11 mouse cellular contexts compared by ENCODE assay signal in genomic region chr11:119933142-119933541, GRCm38 (mm10). TPM values are rescaled to one million over a fixed set of nuclear protein-coding genes. Genes with fewer than 3 reads are reported as not detected.
DNase-seq lines count a peak whose midpoint lies in the region; ATAC-seq and TF ChIP-seq lines count a peak whose summit lies in the region.
"Had no signal": no experiment of that assay in that cellular context is flagged by ENCODE, and none has a peak within 500 bp of the region (broad histone marks: within the 10 kb centered on the region; RNA-seq: fewer than 3 reads in every experiment).

No protein-coding gene starts in this region.

- no peak overlapping the region for H3K4me2 ChIP-seq in stomach, embryonic 16.5 days (ENCODE audit: low read depth, low read length)
- H3K4me2 ChIP-seq in stomach, postnatal 0 days (replicated peaks; ENCODE audit: low read depth) = no peak overlapping the region

- H3K9ac ChIP-seq in stomach, embryonic 16.5 days (ENCODE audit: low read length) = 0 out of 2 replicates have a peak overlapping the region, but pooled peaks have one; percentile 5
- no peak overlapping the region for H3K9ac ChIP-seq in stomach, postnatal 0 days (ENCODE audit: low read length)
- H3K9ac ChIP-seq: liver, embryonic 14.5 days had no signal

- H3K27me3 ChIP-seq in stomach, embryonic 16.5 days (ENCODE audit: control insufficient read depth, insufficient read depth, low read length) = no peaks in the 10 kb centered on the region
- H3K27me3 ChIP-seq in stomach, postnatal 0 days (ENCODE audit: control insufficient read depth, insufficient read depth, low read length) = no peaks in the 10 kb centered on the region

- 60% methylated on average over 4 of the region's 4 CpGs for WGBS in stomach, embryonic 16.5 days
- WGBS in stomach, postnatal 0 days = 43% methylated on average over 4 of the region's 4 CpGs

- no peaks in the 10 kb centered on the region for H3K36me3 ChIP-seq in stomach, embryonic 16.5 days (ENCODE audit: control insufficient read depth, insufficient read depth, low read length)
- no peaks in the 10 kb centered on the region for H3K36me3 ChIP-seq in stomach, postnatal 0 days (ENCODE audit: control insufficient read depth, insufficient read depth, low read length)

- no peak overlapping the region for H3K27ac ChIP-seq in stomach, embryonic 16.5 days (ENCODE audit: low read length)
- no peak overlapping the region for H3K27ac ChIP-seq in stomach, postnatal 0 days (replicated peaks)
- H3K27ac ChIP-seq: liver, embryonic 14.5 days had no signal

- no peak for TF ChIP-seq EP300 in stomach, postnatal 0 days (optimal IDR thresholded peaks at IDR 0.05)

- no peak for TF ChIP-seq CTCF in stomach, postnatal 0 days (IDR thresholded peaks at IDR 0.05; ENCODE audit: low read depth)

- no peak overlapping the region for H3K4me3 ChIP-seq in stomach, embryonic 16.5 days (replicated peaks; ENCODE audit: low read length)
- no peak overlapping the region for H3K4me3 ChIP-seq in stomach, postnatal 0 days (ENCODE audit: low read depth, low read length)
- H3K4me3 ChIP-seq: erythroblast, embryonic 14.5 days had no signal

- no peaks in the 10 kb centered on the region for H3K9me3 ChIP-seq in stomach, embryonic 16.5 days (replicated peaks; ENCODE audit: control insufficient read depth, low read length)
- no peaks in the 10 kb centered on the region for H3K9me3 ChIP-seq in stomach, postnatal 0 days (ENCODE audit: control insufficient read depth, low read length)

- intact Hi-C loops in heart, postnatal 10 days (cut with DNase I) = no loop called here
- intact Hi-C loops in left cerebral cortex, postnatal 25 days (cut with DNase I) = no loop called here

- ATAC-seq in stomach, embryonic 16.5 days (ENCODE audit: insufficient read depth, low FRiP score) = no peak
- no peak for ATAC-seq in stomach, postnatal 0 days (ENCODE audit: low FRiP score, low TSS enrichment)

- peak; percentile 59 to 73 for DNase-seq in adrenal gland, postnatal 36 days
- DNase-seq in adrenal gland, postnatal 10 days = no peak
- DNase-seq in stomach, postnatal 0 days (ENCODE audit: low spot score) = no peak
- peak; percentile 41 to 55 for DNase-seq in heart, postnatal 10 days
- DNase-seq in spleen, adult 18-20 months = no peak
- DNase-seq in left cerebral cortex, postnatal 25 days (ENCODE audit: low spot score in 2 of 2) = no peak
- DNase-seq in ovary, adult 18-20 months (ENCODE audit: low spot score) = no peak
- DNase-seq: cerebellum, adult 18-20 months had no signal

- peaks cover 26% of the 10 kb centered on the region for H3K4me1 ChIP-seq in stomach, embryonic 16.5 days (ENCODE audit: control insufficient read depth, insufficient read depth, low read length)
- peaks cover 9% of the 10 kb centered on the region for H3K4me1 ChIP-seq in stomach, postnatal 0 days (replicated peaks; ENCODE audit: control insufficient read depth, insufficient read depth)

RNA-seq across cellular contexts. Expression of gene Baiap2, which starts 9.4 kb away (rescaled TPM):
- 10 to 100 TPM; 11.3 to 24.0 TPM for total RNA-seq in adrenal gland, postnatal 36 days (2021)
- total RNA-seq in adrenal gland, postnatal 10 days (2021) = 10 to 100 TPM; 18.9 to 21.3 TPM
- 41.4 and 52.6 TPM in 2 replicates for polyA plus RNA-seq in stomach, embryonic 16.5 days (2015; fragmentation: Nextera tagmentation; extraction: Ambion mirVana)
- 35.1 and 39.2 TPM in 2 replicates for polyA plus RNA-seq in stomach, postnatal 0 days (2015; fragmentation: Nextera tagmentation; extraction: Ambion mirVana)
- 10 to 100 TPM in 1 of 2 experiments, 1 to 10 TPM in 1; 6.9 to 12.7 TPM for total RNA-seq in heart, postnatal 10 days (2021)
- total RNA-seq in left cerebral cortex, postnatal 25 days (2021) = 100 to 1,000 TPM; 259 to 273 TPM

RNA-seq across cellular contexts. Expression of gene Chmp6, which starts 19.9 kb away (rescaled TPM):
- 10 to 100 TPM; 31.9 to 37.6 TPM for total RNA-seq in adrenal gland, postnatal 36 days (2021)
- total RNA-seq in adrenal gland, postnatal 10 days (2021) = 10 to 100 TPM; 34.7 to 40.0 TPM
- polyA plus RNA-seq in stomach, embryonic 16.5 days (2015; fragmentation: Nextera tagmentation; extraction: Ambion mirVana) = 80.1 and 82.0 TPM in 2 replicates
- 84.5 and 85.3 TPM in 2 replicates for polyA plus RNA-seq in stomach, postnatal 0 days (2015; fragmentation: Nextera tagmentation; extraction: Ambion mirVana)
- total RNA-seq in heart, postnatal 10 days (2021) = 10 to 100 TPM; 36.2 to 36.3 TPM
- total RNA-seq in left cerebral cortex, postnatal 25 days (2021) = 10 to 100 TPM; 44.8 to 47.8 TPM

Comparison
In these comparisons a context has a peak if more than half of its experiments do, and no peak if none do; other contexts are left out.
1. DNase-seq: peak in adrenal gland, postnatal 36 days (2 of 2) and heart, postnatal 10 days (2 of 2); none in adrenal gland, postnatal 10 days (single experiment), stomach, postnatal 0 days (single experiment), spleen, adult 18-20 months (0 of 2), left cerebral cortex, postnatal 25 days (0 of 2) and ovary, adult 18-20 months (single experiment).
2. RNA of gene Baiap2, which starts 9.4 kb away (total RNA-seq): 259 to 273 TPM in left cerebral cortex, postnatal 25 days; 11.3 to 24.0 TPM in adrenal gland, postnatal 36 days, 18.9 to 21.3 TPM in adrenal gland, postnatal 10 days and 6.9 to 12.7 TPM in heart, postnatal 10 days; every median in the first group is over 10 times any median in the second.